Mouse (Mus musculus) intestine, embryonic 14.5 days (tissue): Measurements from ENCODE around the gene Coq10b. TPM values are rescaled to one million over a fixed set of nuclear protein-coding genes. Genes with fewer than 3 reads are reported as not detected.
"Not testable (repeated sequence)": the region's sequence is repeated elsewhere in the genome, so short reads cannot be mapped to it uniquely, and the experiment has no call there.

Experiments used
- ATAC-seq: fragments of 200-750 bp; cut with Nextera tagmentation; replicated peaks from 2 replicates; pipeline ENCODE4 v1.8.0; 2017; ENCODE audit warnings: low read depth, moderate number of reproducible peaks, moderate TSS enrichment, moderate library complexity; ENCODE audit not compliant: low FRiP score, low TSS enrichment
- DNase-seq: peaks from one replicate; pipeline ENCODE4 v3.0.0-alpha.2; 2018; ENCODE audit warnings: low spot score
- H3K27ac ChIP-seq: fragments of 300-500 bp; sonication (generic); 2 replicates; pipeline ENCODE4 v1.5.1; 2014; ENCODE audit warnings: low read depth, mild to moderate bottlenecking, control low read depth
- H3K27me3 ChIP-seq: fragments of 300-500 bp; sonication (generic); replicated peaks from 2 replicates; pipeline ENCODE4 v1.6.1; 2014; ENCODE audit warnings: low read length, control low read depth; ENCODE audit not compliant: control insufficient read depth, insufficient read depth
- H3K36me3 ChIP-seq: fragments of 300-500 bp; sonication (generic); 2 replicates; pipeline ENCODE4 v1.6.1; 2014; ENCODE audit warnings: low read length, control low read depth; ENCODE audit not compliant: control insufficient read depth, insufficient read depth
- H3K4me1 ChIP-seq: fragments of 300-500 bp; sonication (generic); replicated peaks from 2 replicates; pipeline ENCODE4 v1.6.1; 2014; ENCODE audit warnings: low read length, control low read depth, mixed read lengths; ENCODE audit not compliant: control insufficient read depth, insufficient read depth
- H3K4me2 ChIP-seq: fragments of 300-500 bp; sonication (generic); 2 replicates; pipeline ENCODE4 v1.6.1; 2014; ENCODE audit warnings: low read length
- H3K4me3 ChIP-seq: fragments of 300-500 bp; sonication (generic); 2 replicates; pipeline ENCODE4 v1.5.1; 2014; ENCODE audit warnings: low read depth, low read length, control low read depth, mixed read lengths
- H3K9ac ChIP-seq: fragments of 300-500 bp; sonication (generic); 2 replicates; pipeline ENCODE4 v1.6.1; 2014; ENCODE audit warnings: mild to moderate bottlenecking, low read length
- H3K9me3 ChIP-seq: fragments of 300-500 bp; sonication (generic); 2 replicates; pipeline ENCODE4 v1.6.1; 2016; ENCODE audit warnings: low read length, control low read depth; ENCODE audit not compliant: control insufficient read depth
- WGBS: fragments of 180-500 bp; shearing (Covaris S2); extraction: QIAGEN DNeasy Blood & Tissue Kit; methylation state at CpG from one replicate; pipeline ENCODE4 v1.1.7; 2014; 5-methylcytosine and 5-hydroxymethylcytosine counted together
- polyA plus RNA-seq: library from polyadenylated mRNA; unstranded; fragments of >200 nt; fragmentation: Nextera tagmentation; extraction: Ambion mirVana; gene quantifications from 2 replicates; pipeline ENCODE4 v1.2.1, GENCODE M21; 2014

Gene Coq10b
- polyA plus RNA-seq, result 16.2 and 19.8 TPM in 2 replicates

- WGBS, result under 1% methylated on average over 46 of the region's 46 CpGs
- H3K9ac ChIP-seq, result peak within 1 kb of the TSS; percentile 65
- DNase-seq, result peak; percentile 100
These were observed at the start of gene Coq10b for GRCm38 (mm10) chr1:55052355-55052953. Gene Coq10b, plus strand, starts transcription at chr1:55052770.

DNA sequence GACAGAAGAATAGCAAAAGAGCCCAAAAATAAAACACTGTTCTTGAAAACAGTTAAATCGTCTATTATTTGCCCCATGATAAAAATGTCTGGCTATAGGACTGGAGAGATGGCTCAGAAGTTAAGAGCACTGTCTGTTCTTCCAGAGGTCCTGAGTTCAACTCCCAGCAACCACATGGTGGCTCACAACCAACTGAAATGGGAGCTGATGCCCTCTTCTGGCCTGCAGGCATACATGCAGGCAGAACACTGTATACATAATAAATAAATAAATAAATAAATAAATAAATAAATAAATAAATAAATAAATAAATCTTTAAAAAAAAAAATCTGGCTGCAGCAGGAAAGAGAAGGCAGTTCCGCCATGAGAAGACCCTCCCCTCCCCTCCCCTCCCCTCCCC, 44.3 kb upstream of the Coq10b start:
- H3K4me2 ChIP-seq, H3K9ac ChIP-seq, H3K4me3 ChIP-seq, H3K27ac ChIP-seq, H3K9me3 ChIP-seq, ATAC-seq, H3K27me3 ChIP-seq, H3K4me1 ChIP-seq: not testable (repeated sequence)
- WGBS, result 93% methylated on average over 2 of the region's 2 CpGs
- peaks cover 86% of the 10 kb centered on the region for H3K36me3 ChIP-seq
- DNase-seq, result peak; percentile 18

More at GRCm38 (mm10) chr1:55052355-55052953, at the start of gene Coq10b:
- H3K27me3 ChIP-seq, result no peaks in the 10 kb centered on the region
- H3K36me3 ChIP-seq, result no peaks in the 10 kb centered on the region
- H3K9me3 ChIP-seq, result no peaks in the 10 kb centered on the region
- H3K4me1 ChIP-seq, result peaks cover 9% of the 10 kb centered on the region; the same call in 1 of the 2 replicates
- peak; percentile 100 for ATAC-seq
- H3K4me2 ChIP-seq, result peak within 1 kb of the TSS; percentile 65
- H3K27ac ChIP-seq, result peak within 1 kb of the TSS; percentile 82
- H3K4me3 ChIP-seq, result peak within 1 kb of the TSS; percentile 83

DNA sequence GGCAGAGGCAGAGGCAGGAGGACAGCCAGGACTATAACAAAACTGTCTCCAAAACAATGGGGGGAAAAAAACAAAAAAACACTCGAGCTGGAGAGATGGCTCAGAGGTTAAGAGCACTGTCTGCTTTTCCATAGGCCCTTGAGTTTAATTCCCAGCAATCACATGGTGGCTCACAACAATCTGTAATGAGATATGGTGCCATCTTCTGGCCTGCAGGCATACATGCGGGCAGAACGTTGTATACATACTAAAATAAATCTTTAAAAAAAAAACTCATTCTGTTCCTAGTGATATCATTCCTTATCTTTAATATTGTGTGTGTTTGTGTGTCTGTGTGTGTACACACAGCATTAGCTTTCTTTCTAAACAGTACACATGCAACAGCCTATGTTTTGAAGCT, 40.1 kb upstream of the Coq10b start:
- peaks cover 88% of the 10 kb centered on the region for H3K36me3 ChIP-seq

DNA sequence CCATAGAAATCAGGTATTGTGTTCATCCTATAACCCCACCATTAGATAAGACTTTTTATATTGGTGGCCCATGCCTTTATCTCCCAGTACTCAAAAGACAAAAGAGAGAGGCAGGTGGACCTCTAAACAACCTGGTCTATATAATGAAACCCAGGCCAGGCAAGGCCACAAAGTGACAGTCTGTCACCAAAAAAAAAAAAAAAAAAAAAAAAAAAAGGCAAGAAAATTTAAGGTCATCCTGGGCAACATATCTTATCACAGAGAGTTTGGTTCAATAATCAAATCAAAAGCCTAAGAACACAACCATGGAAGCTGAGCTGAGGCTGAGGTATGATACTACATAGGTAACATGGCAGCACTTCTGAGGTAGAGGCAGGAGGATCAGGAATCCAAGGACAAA, 30.7 kb upstream of the Coq10b start:
- no peaks in the 10 kb centered on the region for H3K27me3 ChIP-seq
- ATAC-seq, result no peak

More for the DNA sequence above, 40.1 kb upstream of the Coq10b start:
- Histone ChIP-seq H3K4me3 (no peak overlapping the region), H3K9me3 (no peaks in the 10 kb centered on the region), H3K4me2 (no peak overlapping the region), H3K9ac (no peak overlapping the region), H3K27me3 (no peaks in the 10 kb centered on the region), H3K4me1 (no peaks in the 10 kb centered on the region), H3K27ac (no peak overlapping the region)
- no peak for ATAC-seq
- 69% methylated on average over 3 of the region's 3 CpGs for WGBS
- peak; percentile 36 for DNase-seq

GRCm38 (mm10) chr1:55025656-55026430, 26.7 kb upstream of the Coq10b start:
- H3K36me3 ChIP-seq, result peaks cover 10% of the 10 kb centered on the region; the same call in 1 of the 2 replicates
- peak overlapping the region; percentile 100 for H3K9ac ChIP-seq
- 9% methylated on average over 10 of the region's 10 CpGs for WGBS
- peaks cover 6% of the 10 kb centered on the region; the same call in 1 of the 2 replicates for H3K4me1 ChIP-seq
- H3K9me3 ChIP-seq, result no peaks in the 10 kb centered on the region
- H3K27ac ChIP-seq, result peak overlapping the region; percentile 96
- peak overlapping the region; percentile 100 for H3K4me3 ChIP-seq
- peak; percentile 51 for DNase-seq
- H3K4me2 ChIP-seq, result peak overlapping the region; percentile 71
- ATAC-seq, result no peak
- H3K27me3 ChIP-seq, result no peaks in the 10 kb centered on the region

More for the DNA sequence above, 30.7 kb upstream of the Coq10b start:
- no peak overlapping the region for H3K4me2 ChIP-seq
- DNase-seq, result no peak
- H3K4me1 ChIP-seq, result peaks cover 6% of the 10 kb centered on the region; the same call in 1 of the 2 replicates
- no peaks in the 10 kb centered on the region for H3K9me3 ChIP-seq
- no peak overlapping the region for H3K9ac ChIP-seq
- no peak overlapping the region for H3K4me3 ChIP-seq
- peaks cover 33% of the 10 kb centered on the region for H3K36me3 ChIP-seq
- H3K27ac ChIP-seq, result no peak overlapping the region

GRCm38 (mm10) chr1:55026444-55027252, 25.9 kb upstream of the Coq10b start:
- H3K9me3 ChIP-seq, result no peaks in the 10 kb centered on the region
- H3K27ac ChIP-seq, result peak overlapping the region; percentile 96
- peaks cover 6% of the 10 kb centered on the region; the same call in 1 of the 2 replicates for H3K4me1 ChIP-seq
- no peaks in the 10 kb centered on the region for H3K27me3 ChIP-seq
- peak overlapping the region; percentile 100 for H3K9ac ChIP-seq
- peak; percentile 65 for ATAC-seq
- DNase-seq, result no peak
- H3K36me3 ChIP-seq, result peaks cover 10% of the 10 kb centered on the region; the same call in 1 of the 2 replicates
- peak overlapping the region; percentile 100 for H3K4me3 ChIP-seq
- H3K4me2 ChIP-seq, result peak overlapping the region; percentile 71
- WGBS, result 1% methylated on average over 55 of the region's 55 CpGs

- ATAC-seq (peak; percentile 99), DNase-seq (peak; percentile 97)
- Histone ChIP-seq H3K36me3 (peaks cover 10% of the 10 kb centered on the region; the same call in 1 of the 2 replicates), H3K4me2 (peak within 1 kb of the TSS; percentile 71), H3K9ac (peak within 1 kb of the TSS; percentile 100), H3K27ac (peak within 1 kb of the TSS; percentile 96), H3K4me3 (peak within 1 kb of the TSS; percentile 100), H3K4me1 (peaks cover 6% of the 10 kb centered on the region; the same call in 1 of the 2 replicates), H3K27me3 (no peaks in the 10 kb centered on the region), H3K9me3 (no peaks in the 10 kb centered on the region)
- WGBS, result 3% methylated on average over 44 of the region's 46 CpGs
These were observed 25.2 kb upstream of the Coq10b start, which contains the start of gene Sf3b1 for GRCm38 (mm10) chr1:55027253-55027801. Gene Sf3b1, minus strand, starts transcription at chr1:55027481.

DNA sequence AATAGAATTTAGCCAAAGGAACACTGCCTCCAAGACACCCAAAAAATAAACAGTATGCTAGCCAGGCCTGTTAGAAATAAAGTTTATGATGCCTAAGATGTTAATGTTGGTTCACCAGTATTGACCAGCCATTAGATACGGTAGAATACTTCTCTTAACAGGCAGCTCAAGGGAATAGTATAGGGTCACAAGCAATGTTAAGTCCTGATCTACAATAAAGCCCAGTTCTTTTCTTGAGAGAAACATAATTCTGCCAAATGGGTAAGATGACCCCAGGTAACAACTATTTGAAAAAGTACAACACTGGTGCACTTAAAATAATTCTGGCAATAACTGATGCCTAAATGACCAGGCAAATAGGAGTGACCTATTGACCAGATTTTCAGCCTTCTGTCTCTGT, 24.6 kb upstream of the Coq10b start:
- no peak for ATAC-seq
- Histone ChIP-seq H3K4me3 (peak overlapping the region; percentile 100), H3K9ac (no peak overlapping the region), H3K4me2 (peak overlapping the region; percentile 54), H3K27ac (no peak overlapping the region), H3K36me3 (peaks cover 10% of the 10 kb centered on the region; the same call in 1 of the 2 replicates), H3K9me3 (no peaks in the 10 kb centered on the region), H3K4me1 (peaks cover 6% of the 10 kb centered on the region; the same call in 1 of the 2 replicates), H3K27me3 (no peaks in the 10 kb centered on the region)
- no peak for DNase-seq
- WGBS, result 90% methylated on average over 1 of the region's 1 CpGs
